Mouse (Mus musculus): Measurements from ENCODE around the gene Daw1. TPM values are rescaled to one million over a fixed set of nuclear protein-coding genes. Genes with fewer than 3 reads are reported as not detected.
A peak's percentile ranks its signal among the peaks of the same experiment; 100 is the strongest.

Gene Daw1
- 1.1 and 2.3 TPM in 2 replicates for polyA plus RNA-seq (2015; fragmentation: Nextera tagmentation; extraction: Ambion mirVana)

DNA sequence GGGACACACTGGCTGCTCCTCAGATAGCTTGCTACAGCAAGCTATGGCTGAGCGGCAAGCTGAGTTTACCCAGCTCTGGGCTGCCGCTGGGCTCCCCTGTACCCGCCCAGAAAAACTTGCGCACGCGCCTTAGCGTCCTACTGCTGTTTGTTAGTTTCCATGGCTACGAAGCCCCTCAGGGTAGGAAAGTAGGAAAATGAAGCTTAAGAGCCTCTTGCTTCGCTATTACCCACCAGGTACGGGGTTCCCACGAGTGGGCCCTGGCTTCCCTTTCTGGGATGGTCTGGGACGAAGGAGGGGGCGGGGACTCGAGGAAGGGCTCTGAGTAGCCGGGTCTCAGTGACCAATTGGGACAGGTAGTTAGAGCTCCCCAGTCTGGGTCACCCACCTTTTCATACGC, at the start of gene Daw1:
Daw1 (plus strand) TSS at position 150 of the 400 bp plus-strand sequence.
- H3K27me3 ChIP-seq (replicated peaks; ENCODE audit: insufficient read depth, low read length): no peaks in the 10 kb centered on the region
- no peaks in the 10 kb centered on the region for H3K4me1 ChIP-seq (ENCODE audit: insufficient read depth, low read depth, low read length)
- peak within 1 kb of the TSS; percentile 53 for H3K4me3 ChIP-seq (ENCODE audit: low read depth, low read length)
- DNase-seq (ENCODE audit: low spot score) (peak; percentile 84), ATAC-seq (peak; percentile 94)
- H3K36me3 ChIP-seq (ENCODE audit: insufficient read depth, low read length): no peaks in the 10 kb centered on the region
- WGBS: under 1% methylated on average over 16 of the region's 16 CpGs
- TF ChIP-seq EP300 (IDR thresholded peaks at IDR 0.05) (no peak), CTCF (IDR thresholded peaks at IDR 0.05) (no peak)
- H3K9me3 ChIP-seq (ENCODE audit: low read length): no peaks in the 10 kb centered on the region
- H3K27ac ChIP-seq (ENCODE audit: low read length): no peak within 1 kb of the TSS
- peak within 1 kb of the TSS; percentile 80 for H3K4me2 ChIP-seq (replicated peaks; ENCODE audit: low read depth, low read length)
- H3K9ac ChIP-seq (replicated peaks; ENCODE audit: low read depth): 0 out of 2 replicates have a peak within 1 kb of the TSS, but pooled peaks have one; percentile 40

DNA sequence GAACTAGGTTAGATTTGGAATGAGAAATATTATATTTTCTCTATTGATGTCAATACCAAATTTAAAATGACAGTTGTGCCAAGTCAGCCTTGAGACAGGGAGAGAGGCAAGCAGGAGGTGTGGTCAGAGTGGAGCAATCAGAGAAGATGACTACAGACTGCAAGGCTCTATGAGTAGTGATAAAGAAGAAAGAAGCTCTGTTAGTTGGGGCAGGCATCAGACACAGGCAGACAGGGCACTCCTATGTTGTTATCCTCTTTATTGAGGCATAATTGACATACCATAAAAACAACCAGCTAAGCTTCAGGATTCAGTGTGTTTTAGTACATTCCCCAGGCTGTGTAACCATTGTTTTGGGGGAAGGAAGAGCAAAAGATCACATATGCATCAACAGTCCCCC, 48.6 kb upstream of the Daw1 start:
- no peaks in the 10 kb centered on the region for H3K9me3 ChIP-seq (ENCODE audit: low read length)
- no peak overlapping the region for H3K27ac ChIP-seq (ENCODE audit: low read length)
- DNase-seq (ENCODE audit: low spot score): no peak
- H3K9ac ChIP-seq (replicated peaks; ENCODE audit: low read depth): no peak overlapping the region
- no peak overlapping the region for H3K4me3 ChIP-seq (ENCODE audit: low read depth, low read length)
- no peaks in the 10 kb centered on the region for H3K36me3 ChIP-seq (ENCODE audit: insufficient read depth, low read length)
- no peak for ATAC-seq
- H3K27me3 ChIP-seq (replicated peaks; ENCODE audit: insufficient read depth, low read length): no peaks in the 10 kb centered on the region
- no peaks in the 10 kb centered on the region for H3K4me1 ChIP-seq (ENCODE audit: insufficient read depth, low read depth, low read length)
- TF ChIP-seq CTCF (IDR thresholded peaks at IDR 0.05): no peak
- no peak for TF ChIP-seq EP300 (IDR thresholded peaks at IDR 0.05)
- H3K4me2 ChIP-seq (replicated peaks; ENCODE audit: low read depth, low read length): no peak overlapping the region

DNA sequence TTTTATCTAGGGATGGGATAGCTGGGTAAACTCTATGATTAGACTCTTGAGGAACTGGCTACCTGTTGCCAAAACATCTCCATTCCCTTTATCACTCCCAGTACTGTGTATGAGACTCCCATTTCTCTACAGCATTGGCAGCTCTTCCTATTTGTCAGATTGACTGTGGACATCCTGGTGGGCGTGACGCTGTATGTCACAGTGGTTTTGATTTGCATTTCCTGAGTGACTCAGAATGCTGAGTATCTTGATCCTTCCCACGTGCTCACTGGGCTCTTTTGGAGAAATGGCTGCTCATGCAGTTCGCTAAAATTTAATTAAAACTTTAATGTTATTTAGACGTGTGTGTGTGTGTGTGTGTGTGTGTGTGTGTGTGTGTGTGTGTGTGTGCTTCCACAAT, 47.8 kb upstream of the Daw1 start:
- no peaks in the 10 kb centered on the region for H3K4me1 ChIP-seq (ENCODE audit: insufficient read depth, low read depth, low read length)
- no peak overlapping the region for H3K9ac ChIP-seq (replicated peaks; ENCODE audit: low read depth)
- TF ChIP-seq EP300 (IDR thresholded peaks at IDR 0.05): no peak
- TF ChIP-seq CTCF (IDR thresholded peaks at IDR 0.05): no peak
- H3K27me3 ChIP-seq (replicated peaks; ENCODE audit: insufficient read depth, low read length): no peaks in the 10 kb centered on the region
- no peak overlapping the region for H3K27ac ChIP-seq (ENCODE audit: low read length)
- DNase-seq (ENCODE audit: low spot score) (no peak), ATAC-seq (no peak)
- no peak overlapping the region for H3K4me3 ChIP-seq (ENCODE audit: low read depth, low read length)
- H3K4me2 ChIP-seq (replicated peaks; ENCODE audit: low read depth, low read length): no peak overlapping the region
- H3K9me3 ChIP-seq (ENCODE audit: low read length): no peaks in the 10 kb centered on the region
- no peaks in the 10 kb centered on the region for H3K36me3 ChIP-seq (ENCODE audit: insufficient read depth, low read length)
- WGBS: 55% methylated on average over 5 of the region's 5 CpGs

DNA sequence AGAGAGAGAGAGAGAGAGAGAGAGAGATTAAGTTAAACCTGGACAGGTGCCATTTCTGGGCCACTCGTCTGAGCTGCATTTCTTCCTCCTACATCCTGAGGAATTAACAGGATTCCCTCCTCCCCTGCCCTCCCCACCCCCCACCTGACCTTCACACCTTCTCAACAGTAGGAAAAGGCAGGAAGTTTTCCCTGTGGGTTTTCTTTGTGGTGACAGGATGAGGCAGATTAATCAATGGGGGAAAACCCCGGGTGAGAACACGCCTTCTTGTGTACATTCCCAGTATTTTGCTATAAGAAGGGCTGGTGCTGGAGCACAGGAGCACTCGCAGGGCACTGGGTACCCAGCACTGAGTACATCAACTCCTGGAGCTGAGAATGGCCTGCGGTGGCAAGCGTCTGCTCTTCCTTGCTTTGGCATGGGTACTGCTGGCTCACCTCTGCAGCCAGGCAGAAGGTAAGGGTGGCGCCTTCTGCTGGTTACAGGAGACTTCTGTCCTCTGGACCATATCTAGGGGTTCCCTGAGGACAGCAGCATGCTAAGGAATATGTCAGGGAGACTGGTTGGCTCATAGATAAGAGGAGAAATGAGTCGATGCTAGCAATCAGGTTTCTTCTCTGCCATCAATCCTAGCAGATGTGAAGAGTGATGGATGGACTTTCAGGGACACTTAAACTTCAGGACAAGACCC, 43.0 kb upstream of the Daw1 start, which contains the start of gene Ccl20:
Ccl20 (plus strand) TSS at position 320 of the 691 bp plus-strand sequence.
- Histone ChIP-seq H3K9ac (replicated peaks; ENCODE audit: low read depth) (no peak within 1 kb of the TSS), H3K9me3 (ENCODE audit: low read length) (no peaks in the 10 kb centered on the region), H3K4me3 (ENCODE audit: low read depth, low read length) (no peak within 1 kb of the TSS), H3K27me3 (replicated peaks; ENCODE audit: insufficient read depth, low read length) (no peaks in the 10 kb centered on the region), H3K27ac (ENCODE audit: low read length) (no peak within 1 kb of the TSS), H3K36me3 (ENCODE audit: insufficient read depth, low read length) (no peaks in the 10 kb centered on the region), H3K4me2 (replicated peaks; ENCODE audit: low read depth, low read length) (no peak within 1 kb of the TSS), H3K4me1 (ENCODE audit: insufficient read depth, low read depth, low read length) (no peaks in the 10 kb centered on the region)
- ATAC-seq (no peak), DNase-seq (ENCODE audit: low spot score) (no peak)
- peak; percentile 13; the same call in 1 of the 2 replicates for TF ChIP-seq CTCF (IDR thresholded peaks at IDR 0.05)
- no peak for TF ChIP-seq EP300 (IDR thresholded peaks at IDR 0.05)
- WGBS: 15% methylated on average over 8 of the region's 8 CpGs

DNA sequence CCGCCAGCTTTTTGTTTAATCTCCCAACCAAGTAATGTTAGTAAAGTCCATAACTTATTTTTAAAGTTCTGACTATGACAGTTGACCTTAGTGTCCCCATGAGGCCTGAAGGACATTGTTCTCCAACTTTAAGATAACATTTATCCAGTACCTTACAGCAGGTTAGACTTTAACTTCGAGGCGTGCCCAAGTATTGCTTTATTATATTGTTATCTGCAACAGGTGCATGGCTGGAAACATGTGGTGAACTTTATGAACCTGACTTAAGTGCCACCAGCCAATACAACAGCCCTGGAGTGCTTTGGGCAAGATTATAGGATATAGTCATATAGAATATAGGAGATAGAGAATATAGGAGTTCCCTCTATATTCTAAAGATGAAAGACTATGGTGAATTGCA, 42.3 kb upstream of the Daw1 start:
- Histone ChIP-seq H3K9ac (replicated peaks; ENCODE audit: low read depth) (no peak overlapping the region), H3K27me3 (replicated peaks; ENCODE audit: insufficient read depth, low read length) (no peaks in the 10 kb centered on the region), H3K27ac (ENCODE audit: low read length) (no peak overlapping the region), H3K4me2 (replicated peaks; ENCODE audit: low read depth, low read length) (no peak overlapping the region), H3K4me3 (ENCODE audit: low read depth, low read length) (no peak overlapping the region), H3K9me3 (ENCODE audit: low read length) (no peaks in the 10 kb centered on the region), H3K36me3 (ENCODE audit: insufficient read depth, low read length) (no peaks in the 10 kb centered on the region), H3K4me1 (ENCODE audit: insufficient read depth, low read depth, low read length) (no peaks in the 10 kb centered on the region)
- TF ChIP-seq EP300 (IDR thresholded peaks at IDR 0.05) (no peak), CTCF (IDR thresholded peaks at IDR 0.05) (no peak)
- no peak for ATAC-seq
- DNase-seq (ENCODE audit: low spot score): no peak
- 86% methylated on average over 3 of the region's 3 CpGs for whole genome bisulfite sequencing

DNA sequence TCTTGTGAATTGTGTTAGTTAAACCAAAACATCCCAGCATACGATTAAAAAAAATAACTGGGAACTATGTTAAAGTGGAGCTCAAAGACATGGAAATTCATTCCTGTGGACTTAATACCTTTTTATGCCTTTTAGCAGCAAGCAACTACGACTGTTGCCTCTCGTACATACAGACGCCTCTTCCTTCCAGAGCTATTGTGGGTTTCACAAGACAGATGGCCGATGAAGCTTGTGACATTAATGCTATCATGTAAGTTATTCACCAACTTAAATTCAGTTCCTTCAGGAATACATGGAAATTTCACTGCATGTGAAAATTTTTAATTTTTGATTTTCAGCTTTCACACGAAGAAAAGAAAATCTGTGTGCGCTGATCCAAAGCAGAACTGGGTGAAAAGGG, 41.9 kb upstream of the Daw1 start:
- no peaks in the 10 kb centered on the region for H3K27me3 ChIP-seq (replicated peaks; ENCODE audit: insufficient read depth, low read length)
- H3K4me2 ChIP-seq (replicated peaks; ENCODE audit: low read depth, low read length): no peak overlapping the region
- WGBS: 89% methylated on average over 7 of the region's 7 CpGs
- DNase-seq (ENCODE audit: low spot score): no peak
- no peak overlapping the region for H3K27ac ChIP-seq (ENCODE audit: low read length)
- no peak overlapping the region for H3K9ac ChIP-seq (replicated peaks; ENCODE audit: low read depth)
- no peak for TF ChIP-seq EP300 (IDR thresholded peaks at IDR 0.05)
- no peak for TF ChIP-seq CTCF (IDR thresholded peaks at IDR 0.05)
- no peak for ATAC-seq
- no peak overlapping the region for H3K4me3 ChIP-seq (ENCODE audit: low read depth, low read length)
- H3K9me3 ChIP-seq (ENCODE audit: low read length): no peaks in the 10 kb centered on the region
- no peaks in the 10 kb centered on the region for H3K36me3 ChIP-seq (ENCODE audit: insufficient read depth, low read length)
- H3K4me1 ChIP-seq (ENCODE audit: insufficient read depth, low read depth, low read length): no peaks in the 10 kb centered on the region
